Mouse (Mus musculus) hindbrain, embryonic 14.5 days (tissue): ENCODE measurements around the gene Synpr. TPM values are rescaled to one million over a fixed set of nuclear protein-coding genes. Genes with fewer than 3 reads are reported as not detected.

Source experiments
- ATAC-seq: fragments of 200-750 bp; cut with Nextera tagmentation; 2 replicates; pipeline ENCODE4 v1.8.0; 2017; ENCODE audit warnings: moderate number of reproducible peaks, mild to moderate bottlenecking, moderate TSS enrichment, moderate library complexity; ENCODE audit not compliant: low FRiP score
- DNase-seq: peaks from one replicate; pipeline ENCODE4 v3.0.0-alpha.2; 2015; ENCODE audit warnings: low spot score
- H3K27ac ChIP-seq: fragments of 300-500 bp; sonication (generic); 2 replicates; pipeline ENCODE4 v1.5.1; 2014; ENCODE audit warnings: mild to moderate bottlenecking, moderate library complexity
- H3K27me3 ChIP-seq: fragments of 300-500 bp; sonication (generic); 2 replicates; pipeline ENCODE4 v1.6.1; 2014; ENCODE audit warnings: mild to moderate bottlenecking, low read length, mixed read lengths; ENCODE audit not compliant: control insufficient read depth, insufficient read depth
- H3K36me3 ChIP-seq: fragments of 300-500 bp; sonication (generic); replicated peaks from 2 replicates; pipeline ENCODE4 v1.6.1; 2014; ENCODE audit not compliant: control insufficient read depth, insufficient read depth
- H3K4me1 ChIP-seq: fragments of 300-500 bp; sonication (generic); replicated peaks from 2 replicates; pipeline ENCODE4 v1.6.1; 2014; ENCODE audit warnings: antibody characterized with exemption, low read length, mixed read lengths; ENCODE audit not compliant: control insufficient read depth, insufficient read depth
- H3K4me2 ChIP-seq: fragments of 300-500 bp; sonication (generic); replicated peaks from 2 replicates; pipeline ENCODE4 v1.6.1; 2014; ENCODE audit warnings: mild to moderate bottlenecking, moderate library complexity
- H3K4me3 ChIP-seq: fragments of 300-500 bp; sonication (generic); replicated peaks from 2 replicates; pipeline ENCODE4 v1.5.1; 2014; ENCODE audit warnings: mild to moderate bottlenecking, low read length
- H3K9ac ChIP-seq: fragments of 300-500 bp; sonication (generic); 2 replicates; pipeline ENCODE4 v1.6.1; 2014
- H3K9me3 ChIP-seq: fragments of 300-500 bp; sonication (generic); 2 replicates; pipeline ENCODE4 v1.6.1; 2016; ENCODE audit warnings: low read length; ENCODE audit not compliant: control insufficient read depth
- WGBS: fragments of 180-500 bp; shearing (Covaris S2); extraction: QIAGEN DNeasy Blood & Tissue Kit; methylation state at CpG from one replicate; pipeline ENCODE4 v1.1.7; 2014; 5-methylcytosine and 5-hydroxymethylcytosine counted together
- polyA plus RNA-seq: library from polyadenylated mRNA; unstranded; fragments of >200 nt; fragmentation: Nextera tagmentation; extraction: Ambion mirVana; gene quantifications from 2 replicates; pipeline ENCODE4 v1.2.1, GENCODE M21; 2014

The Synpr gene
- polyA plus RNA-seq, 1 experiment from 2014 or later: 52.7 TPM

DNA sequence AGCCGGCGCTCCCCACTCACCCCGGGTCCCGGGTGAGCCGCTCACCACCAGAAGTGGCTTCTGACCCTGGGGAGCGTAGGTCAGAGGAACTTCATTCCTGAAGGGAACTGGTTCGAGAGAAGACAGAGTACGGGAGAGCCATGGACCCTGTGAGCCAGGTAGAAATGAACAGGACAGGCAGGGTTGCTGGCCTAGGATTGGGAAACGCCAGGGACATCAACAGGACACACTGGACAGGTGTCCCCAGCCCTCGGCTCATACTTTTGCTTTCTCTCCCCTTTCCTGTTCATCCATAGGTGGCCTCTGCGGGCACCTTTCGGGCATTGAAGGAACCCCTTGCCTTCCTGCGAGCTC lies 242 bp downstream of the Synpr start:
- ATAC-seq (peak; percentile 49; the same call in 1 of the 2 replicates), DNase-seq (no peak)
- H3K27ac ChIP-seq: no peak overlapping the region
- H3K27me3 ChIP-seq: no peaks in the 10 kb centered on the region
- H3K9me3 ChIP-seq: no peaks in the 10 kb centered on the region
- no peaks in the 10 kb centered on the region for H3K36me3 ChIP-seq
- peak overlapping the region; percentile 52 for H3K9ac ChIP-seq
- H3K4me2 ChIP-seq: peak overlapping the region; percentile 92
- WGBS: 21% methylated on average over 13 of the region's 13 CpGs
- H3K4me1 ChIP-seq: peaks cover 5% of the 10 kb centered on the region; the same call in 1 of the 2 replicates
- peak overlapping the region; percentile 30 for H3K4me3 ChIP-seq

DNA sequence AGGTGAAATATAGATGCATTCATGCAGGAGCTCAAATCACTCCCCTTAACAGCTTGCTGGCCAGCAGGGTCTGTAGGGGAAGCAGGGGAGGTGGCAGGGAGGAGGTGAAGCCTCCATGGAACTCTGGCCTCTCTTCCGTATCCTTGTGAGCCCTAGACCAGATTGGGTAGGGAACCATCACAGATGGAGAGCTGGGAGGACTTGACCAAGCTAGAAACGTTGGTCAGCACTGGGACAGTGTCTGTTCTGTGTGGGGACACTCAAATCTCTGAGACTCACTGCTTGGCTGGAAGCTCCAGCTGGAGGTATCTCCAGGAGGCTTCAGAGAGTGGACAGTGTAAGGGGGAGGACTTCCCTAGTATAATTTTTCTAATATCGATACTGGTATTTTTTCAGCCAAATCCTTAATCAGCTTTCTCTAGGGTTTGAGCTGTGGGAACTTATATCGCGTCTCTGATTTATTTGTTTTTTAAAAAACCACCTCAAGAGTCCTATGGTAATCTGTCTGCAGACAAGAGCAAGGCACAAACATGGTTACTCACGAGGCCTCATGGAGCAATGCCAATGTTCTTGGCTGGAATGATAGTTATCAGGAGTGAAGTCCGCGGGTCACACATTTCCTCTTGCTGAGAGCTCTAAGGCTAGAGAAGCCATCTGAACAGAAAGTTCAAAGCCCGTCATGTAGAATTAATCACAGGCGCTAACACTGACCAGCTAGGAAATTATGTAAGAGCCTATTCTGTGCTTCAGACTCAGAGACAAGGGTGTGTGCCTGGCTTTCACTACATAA lies 956 bp downstream of the Synpr start:
- DNase-seq (no peak), ATAC-seq (no peak)
- H3K36me3 ChIP-seq: no peaks in the 10 kb centered on the region
- H3K9ac ChIP-seq: no peak overlapping the region
- peaks cover 5% of the 10 kb centered on the region; the same call in 1 of the 2 replicates for H3K4me1 ChIP-seq
- peak overlapping the region; percentile 92 for H3K4me2 ChIP-seq
- H3K9me3 ChIP-seq: no peaks in the 10 kb centered on the region
- no peak overlapping the region for H3K4me3 ChIP-seq
- H3K27ac ChIP-seq: no peak overlapping the region
- 79% methylated on average over 10 of the region's 10 CpGs for WGBS
- no peaks in the 10 kb centered on the region for H3K27me3 ChIP-seq

DNA sequence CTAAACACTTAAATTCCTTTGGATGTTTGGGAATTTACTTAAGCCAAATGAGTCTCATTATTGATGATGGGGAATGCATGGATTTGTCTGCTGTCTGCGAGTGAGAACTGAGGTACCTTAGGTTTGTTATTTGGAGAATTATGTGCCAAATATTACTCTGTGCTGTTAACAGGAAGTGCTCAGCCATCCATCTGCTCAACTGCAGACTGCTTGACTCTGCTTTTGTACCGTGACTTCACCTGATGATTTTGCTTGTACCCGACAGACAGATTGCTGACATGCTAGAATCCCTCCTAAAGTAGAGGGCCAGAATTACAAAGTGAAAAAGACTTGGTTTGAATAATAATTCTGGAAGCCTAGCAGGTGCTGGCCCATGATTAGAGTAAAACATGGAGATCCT lies 9.6 kb downstream of the Synpr start:
- Histone ChIP-seq H3K9me3 (no peaks in the 10 kb centered on the region), H3K9ac (no peak overlapping the region), H3K4me1 (no peaks in the 10 kb centered on the region), H3K27me3 (no peaks in the 10 kb centered on the region), H3K27ac (no peak overlapping the region), H3K4me2 (no peak overlapping the region), H3K36me3 (no peaks in the 10 kb centered on the region), H3K4me3 (no peak overlapping the region)
- ATAC-seq (no peak), DNase-seq (no peak)
- WGBS: 82% methylated on average over 3 of the region's 3 CpGs

DNA sequence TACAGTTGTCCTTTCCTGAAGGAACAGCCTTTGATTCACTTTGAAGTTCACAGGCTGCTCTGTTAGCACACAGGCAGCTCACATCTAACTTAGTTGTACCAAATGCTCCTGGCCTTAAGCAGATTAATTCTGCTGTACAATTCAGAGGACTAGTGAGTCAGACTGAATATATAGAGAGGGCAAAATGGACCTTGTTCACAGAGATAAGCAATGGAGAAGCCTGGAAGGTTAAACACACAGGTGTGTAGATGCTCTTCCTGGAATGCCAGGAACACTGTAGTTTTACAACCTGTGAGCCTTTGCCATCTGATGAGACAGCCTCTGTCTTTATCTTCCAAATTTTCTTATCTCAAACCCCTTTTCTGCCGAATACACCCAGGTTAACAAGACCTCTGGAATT lies 29.7 kb downstream of the Synpr start:
- WGBS: 95% methylated on average over 1 of the region's 1 CpGs

DNA sequence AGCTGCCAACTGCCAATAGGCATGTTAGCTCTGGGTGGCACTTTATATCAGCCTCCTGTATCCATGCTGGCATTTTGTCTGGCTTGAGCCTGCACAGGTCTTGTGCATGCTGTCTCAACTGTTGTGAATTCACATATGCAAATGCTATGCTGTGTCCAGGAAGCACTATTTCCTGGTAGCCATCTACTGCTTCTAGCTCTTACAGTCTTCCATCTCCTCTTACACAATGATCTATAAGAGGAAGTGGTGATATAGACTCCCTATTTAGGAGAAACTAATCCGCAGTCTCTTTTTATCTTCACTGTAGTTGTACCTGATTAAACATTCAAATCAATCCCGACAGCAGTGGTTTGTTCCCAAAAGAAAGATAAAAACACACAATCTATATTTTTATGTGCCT lies 43.9 kb downstream of the Synpr start:
- H3K4me1 ChIP-seq: no peaks in the 10 kb centered on the region
- no peak for ATAC-seq
- H3K27ac ChIP-seq: no peak overlapping the region
- no peak overlapping the region for H3K9ac ChIP-seq
- H3K4me2 ChIP-seq: no peak overlapping the region
- no peaks in the 10 kb centered on the region for H3K36me3 ChIP-seq
- DNase-seq: no peak
- 97% methylated on average over 2 of the region's 2 CpGs for WGBS
- H3K9me3 ChIP-seq: no peaks in the 10 kb centered on the region
- no peak overlapping the region for H3K4me3 ChIP-seq
- no peaks in the 10 kb centered on the region for H3K27me3 ChIP-seq

More for the DNA sequence above, 29.7 kb downstream of the Synpr start:
- H3K27me3 ChIP-seq: no peaks in the 10 kb centered on the region
- H3K4me2 ChIP-seq: no peak overlapping the region
- no peak overlapping the region for H3K27ac ChIP-seq
- ATAC-seq (no peak), DNase-seq (no peak)
- no peaks in the 10 kb centered on the region for H3K4me1 ChIP-seq
- no peaks in the 10 kb centered on the region for H3K36me3 ChIP-seq
- no peak overlapping the region for H3K9ac ChIP-seq
- no peak overlapping the region for H3K4me3 ChIP-seq
- H3K9me3 ChIP-seq: no peaks in the 10 kb centered on the region

DNA sequence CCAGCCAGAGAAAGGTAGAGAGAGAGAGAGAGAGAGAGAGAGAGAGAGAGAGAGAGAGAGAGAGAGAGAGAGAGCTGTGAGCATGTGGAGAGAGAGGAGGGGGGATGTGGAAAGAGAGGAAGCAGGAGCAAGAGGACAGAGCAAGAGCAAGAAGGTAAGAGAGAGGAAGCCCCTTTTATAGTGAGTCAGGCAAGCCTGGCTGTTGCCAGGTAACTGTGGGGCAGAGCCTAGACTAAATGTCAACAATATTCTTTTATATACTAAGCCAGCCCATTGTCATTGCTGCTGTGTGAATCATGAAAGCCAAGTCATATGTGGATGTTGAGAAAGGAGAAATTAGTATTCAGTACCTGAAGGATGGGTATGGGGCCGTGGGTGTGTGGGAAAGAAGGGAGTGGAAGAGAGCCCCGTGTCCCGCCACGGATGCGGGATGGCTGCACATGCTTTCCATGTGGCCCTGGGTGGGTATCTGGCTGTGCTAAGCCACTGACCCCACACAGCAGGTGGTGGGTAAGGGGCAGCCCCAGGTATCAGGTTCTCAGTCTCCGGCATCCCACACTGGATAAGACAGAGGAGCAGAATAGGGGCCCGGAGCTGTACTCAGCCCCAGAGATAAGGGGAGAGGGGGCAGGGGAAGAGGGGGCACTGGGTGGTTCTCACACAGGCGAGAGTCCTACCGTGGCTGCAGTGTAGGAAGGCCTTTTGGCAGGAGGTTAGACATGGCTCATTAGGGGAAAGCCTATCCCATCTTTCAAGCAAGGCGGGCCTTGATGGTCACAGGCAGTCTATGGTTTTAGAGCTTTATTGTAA lies 48.1 kb downstream of the Synpr start:
- 68% methylated on average over 10 of the region's 10 CpGs for WGBS
- Histone ChIP-seq H3K4me2 (no peak overlapping the region), H3K9me3 (no peaks in the 10 kb centered on the region), H3K27ac (no peak overlapping the region), H3K36me3 (no peaks in the 10 kb centered on the region), H3K4me1 (no peaks in the 10 kb centered on the region), H3K27me3 (no peaks in the 10 kb centered on the region), H3K9ac (no peak overlapping the region), H3K4me3 (no peak overlapping the region)
- DNase-seq: no peak
- 0 out of 2 replicates have a peak, but pooled peaks have one; percentile 46 for ATAC-seq

DNA sequence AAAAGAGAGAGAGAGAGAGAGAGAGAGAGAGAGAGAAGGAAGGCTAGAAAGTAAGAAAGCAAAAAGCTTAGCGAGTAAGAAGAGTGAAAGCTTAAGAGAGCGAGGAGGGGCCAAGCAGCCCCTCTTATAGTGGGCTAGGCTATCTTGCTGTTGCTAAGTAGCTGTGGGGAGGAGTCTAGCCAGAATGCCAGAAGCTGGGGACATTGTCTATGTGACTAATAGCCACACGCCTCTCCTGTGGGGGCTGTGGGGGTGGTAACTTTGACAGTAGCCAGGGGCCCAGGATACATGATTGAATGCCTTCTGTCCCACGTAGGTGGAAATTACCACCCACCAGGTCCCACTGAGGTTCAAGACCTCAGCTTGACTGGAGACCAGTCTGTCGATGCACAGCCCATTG lies 48.8 kb downstream of the Synpr start:
- H3K36me3 ChIP-seq: no peaks in the 10 kb centered on the region
- ATAC-seq: 0 out of 2 replicates have a peak, but pooled peaks have one; percentile 32
- no peak overlapping the region for H3K9ac ChIP-seq
- no peak for DNase-seq
- no peaks in the 10 kb centered on the region for H3K9me3 ChIP-seq
- WGBS: 51% methylated on average over 5 of the region's 5 CpGs
- no peak overlapping the region for H3K4me3 ChIP-seq
- no peaks in the 10 kb centered on the region for H3K4me1 ChIP-seq
- no peak overlapping the region for H3K27ac ChIP-seq
- no peaks in the 10 kb centered on the region for H3K27me3 ChIP-seq
- H3K4me2 ChIP-seq: no peak overlapping the region

DNA sequence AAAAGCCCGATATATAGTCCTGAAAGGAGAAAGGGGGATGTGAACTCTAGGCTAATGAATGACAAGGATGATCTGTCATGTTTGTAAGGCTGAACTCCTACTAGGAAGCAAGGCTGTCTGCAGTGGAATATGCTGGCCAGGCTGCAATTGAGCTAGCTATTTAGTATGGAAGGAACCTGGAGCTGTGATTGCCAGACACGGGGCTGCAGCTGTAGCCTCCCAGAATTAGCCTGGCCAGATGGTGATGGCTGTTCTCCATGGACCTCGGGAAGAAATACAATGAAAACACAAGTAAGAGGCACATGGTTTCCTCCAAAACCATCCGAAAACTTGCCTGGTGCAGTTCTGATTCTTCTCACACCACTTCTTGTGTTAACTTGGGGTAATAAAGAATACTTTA lies 51.6 kb downstream of the Synpr start:
- H3K4me1 ChIP-seq: no peaks in the 10 kb centered on the region
- no peak overlapping the region for H3K9ac ChIP-seq
- ATAC-seq (peak; percentile 51; the same call in 1 of the 2 replicates), DNase-seq (no peak)
- no peak overlapping the region for H3K27ac ChIP-seq
- H3K36me3 ChIP-seq: no peaks in the 10 kb centered on the region
- no peaks in the 10 kb centered on the region for H3K9me3 ChIP-seq
- no peaks in the 10 kb centered on the region for H3K27me3 ChIP-seq
- no peak overlapping the region for H3K4me3 ChIP-seq
- no peak overlapping the region for H3K4me2 ChIP-seq
- 55% methylated on average over 4 of the region's 4 CpGs for WGBS

DNA sequence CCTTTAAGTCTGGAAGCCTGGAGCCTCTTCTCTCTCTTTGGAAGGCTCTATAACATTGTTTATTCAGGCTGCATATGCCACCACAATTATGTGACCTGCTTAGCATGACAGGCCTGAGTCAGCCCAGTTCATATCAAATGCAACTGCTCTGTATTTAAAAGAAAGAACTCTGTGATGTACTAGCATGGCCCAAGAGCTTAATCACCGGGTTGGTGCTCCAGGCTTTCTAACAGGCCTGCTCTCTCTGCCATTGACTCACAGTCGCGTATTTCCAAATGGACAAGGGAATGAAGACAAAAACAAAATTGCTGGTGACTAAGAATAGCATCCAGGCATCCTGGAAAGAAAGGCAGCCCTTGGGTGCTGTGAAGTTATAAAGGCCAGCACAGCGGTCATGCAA lies 56.1 kb downstream of the Synpr start:
- no peaks in the 10 kb centered on the region for H3K4me1 ChIP-seq
- H3K36me3 ChIP-seq: no peaks in the 10 kb centered on the region
- no peak for ATAC-seq
- no peak overlapping the region for H3K4me3 ChIP-seq
- no peak overlapping the region for H3K9ac ChIP-seq
- H3K27ac ChIP-seq: no peak overlapping the region
- DNase-seq: no peak
- H3K4me2 ChIP-seq: no peak overlapping the region
- H3K27me3 ChIP-seq: no peaks in the 10 kb centered on the region
- no peaks in the 10 kb centered on the region for H3K9me3 ChIP-seq
- WGBS: 76% methylated on average over 4 of the region's 4 CpGs
